Mouse (Mus musculus): ENCODE measurements at regions not wholly inside any gene's neighbourhood (a gene's known extent, or its start where the extent isn't known, plus 50 kb on each side); places are given as distances from the start of the nearest gene placed in this dataset.

- no peak overlapping the region for H3K4me3 ChIP-seq (ENCODE audit: low read depth, low read length)
- no peak overlapping the region for H3K4me2 ChIP-seq (ENCODE audit: low read depth, low read length, severe bottlenecking)
- ATAC-seq (replicated peaks; ENCODE audit: low FRiP score) (no peak), DNase-seq (ENCODE audit: low spot score) (no peak)
- H3K36me3 ChIP-seq (ENCODE audit: control insufficient read depth, insufficient read depth, low read length): no peaks in the 10 kb centered on the region
- no peaks in the 10 kb centered on the region for H3K27me3 ChIP-seq (ENCODE audit: control insufficient read depth, insufficient read depth, low read length)
- no peak overlapping the region for H3K27ac ChIP-seq (ENCODE audit: low read depth, low read length)
- H3K9ac ChIP-seq (ENCODE audit: low read length): no peak overlapping the region
- no peaks in the 10 kb centered on the region for H3K4me1 ChIP-seq (replicated peaks; ENCODE audit: control insufficient read depth, insufficient read depth, low read length)
- no peaks in the 10 kb centered on the region for H3K9me3 ChIP-seq (ENCODE audit: control insufficient read depth, low read length)
- 76% methylated on average over 2 of the region's 2 CpGs for WGBS
Measured at GRCm38 (mm10) chr7:136161526-136161925, 445.4 kb upstream of the Mki67 start.

GRCm38 (mm10) chr7:136164834-136165233, 448.7 kb upstream of the Mki67 start:
- WGBS: 94% methylated on average over 5 of the region's 5 CpGs
- ATAC-seq (replicated peaks; ENCODE audit: low FRiP score) (no peak), DNase-seq (ENCODE audit: low spot score) (no peak)
- Histone ChIP-seq H3K27me3 (ENCODE audit: control insufficient read depth, insufficient read depth, low read length) (no peaks in the 10 kb centered on the region), H3K4me3 (ENCODE audit: low read depth, low read length) (no peak overlapping the region), H3K4me1 (replicated peaks; ENCODE audit: control insufficient read depth, insufficient read depth, low read length) (no peaks in the 10 kb centered on the region), H3K27ac (ENCODE audit: low read depth, low read length) (no peak overlapping the region), H3K9me3 (ENCODE audit: control insufficient read depth, low read length) (no peaks in the 10 kb centered on the region), H3K4me2 (ENCODE audit: low read depth, low read length, severe bottlenecking) (no peak overlapping the region), H3K9ac (ENCODE audit: low read length) (no peak overlapping the region), H3K36me3 (ENCODE audit: control insufficient read depth, insufficient read depth, low read length) (no peaks in the 10 kb centered on the region)

GRCm38 (mm10) chr7:136169261-136169660, 453.1 kb upstream of the Mki67 start:
- Histone ChIP-seq H3K27ac (ENCODE audit: low read depth, low read length) (no peak overlapping the region), H3K9ac (ENCODE audit: low read length) (no peak overlapping the region), H3K36me3 (ENCODE audit: control insufficient read depth, insufficient read depth, low read length) (no peaks in the 10 kb centered on the region), H3K4me3 (ENCODE audit: low read depth, low read length) (no peak overlapping the region), H3K4me2 (ENCODE audit: low read depth, low read length, severe bottlenecking) (no peak overlapping the region), H3K27me3 (ENCODE audit: control insufficient read depth, insufficient read depth, low read length) (no peaks in the 10 kb centered on the region), H3K4me1 (replicated peaks; ENCODE audit: control insufficient read depth, insufficient read depth, low read length) (no peaks in the 10 kb centered on the region), H3K9me3 (ENCODE audit: control insufficient read depth, low read length) (no peaks in the 10 kb centered on the region)
- DNase-seq (ENCODE audit: low spot score): no peak
- 73% methylated on average over 3 of the region's 4 CpGs for WGBS
- no peak for ATAC-seq (replicated peaks; ENCODE audit: low FRiP score)

- Histone ChIP-seq H3K36me3 (ENCODE audit: control insufficient read depth, insufficient read depth, low read length) (no peaks in the 10 kb centered on the region), H3K27ac (ENCODE audit: low read depth, low read length) (no peak overlapping the region), H3K4me2 (ENCODE audit: low read depth, low read length, severe bottlenecking) (no peak overlapping the region), H3K9me3 (ENCODE audit: control insufficient read depth, low read length) (no peaks in the 10 kb centered on the region; the same call in 1 of the 2 replicates), H3K4me3 (ENCODE audit: low read depth, low read length) (no peak overlapping the region), H3K4me1 (replicated peaks; ENCODE audit: control insufficient read depth, insufficient read depth, low read length) (no peaks in the 10 kb centered on the region), H3K9ac (ENCODE audit: low read length) (no peak overlapping the region), H3K27me3 (ENCODE audit: control insufficient read depth, insufficient read depth, low read length) (no peaks in the 10 kb centered on the region)
- ATAC-seq (replicated peaks; ENCODE audit: low FRiP score) (no peak), DNase-seq (ENCODE audit: low spot score) (no peak)
Measured at GRCm38 (mm10) chr7:136176373-136176772, 460.2 kb upstream of the Mki67 start.

GRCm38 (mm10) chr7:136180996-136181395, 464.8 kb upstream of the Mki67 start:
- Histone ChIP-seq H3K4me1 (replicated peaks; ENCODE audit: control insufficient read depth, insufficient read depth, low read length) (no peaks in the 10 kb centered on the region), H3K27ac (ENCODE audit: low read depth, low read length) (no peak overlapping the region), H3K4me2 (ENCODE audit: low read depth, low read length, severe bottlenecking) (no peak overlapping the region), H3K36me3 (ENCODE audit: control insufficient read depth, insufficient read depth, low read length) (no peaks in the 10 kb centered on the region), H3K4me3 (ENCODE audit: low read depth, low read length) (no peak overlapping the region), H3K9ac (ENCODE audit: low read length) (no peak overlapping the region), H3K9me3 (ENCODE audit: control insufficient read depth, low read length) (no peaks in the 10 kb centered on the region; the same call in 1 of the 2 replicates), H3K27me3 (ENCODE audit: control insufficient read depth, insufficient read depth, low read length) (no peaks in the 10 kb centered on the region)
- 32% methylated on average over 6 of the region's 6 CpGs for WGBS
- DNase-seq (ENCODE audit: low spot score): no peak
- no peak for ATAC-seq (replicated peaks; ENCODE audit: low FRiP score)

- no peak for ATAC-seq (replicated peaks; ENCODE audit: low FRiP score)
Measured at GRCm38 (mm10) chr7:136182101-136182500, 465.9 kb upstream of the Mki67 start.

GRCm38 (mm10) chr7:136196424-136197160, 480.4 kb upstream of the Mki67 start:
- 73% methylated on average over 17 of the region's 17 CpGs for WGBS
- Histone ChIP-seq H3K9ac (ENCODE audit: low read length) (no peak overlapping the region), H3K4me1 (replicated peaks; ENCODE audit: control insufficient read depth, insufficient read depth, low read length) (0 out of 2 replicates have a peak, but pooled peaks cover 1% of the 10 kb centered on the region), H3K4me2 (ENCODE audit: low read depth, low read length, severe bottlenecking) (no peak overlapping the region), H3K4me3 (ENCODE audit: low read depth, low read length) (no peak overlapping the region), H3K36me3 (ENCODE audit: control insufficient read depth, insufficient read depth, low read length) (no peaks in the 10 kb centered on the region), H3K27me3 (ENCODE audit: control insufficient read depth, insufficient read depth, low read length) (no peaks in the 10 kb centered on the region), H3K9me3 (ENCODE audit: control insufficient read depth, low read length) (no peaks in the 10 kb centered on the region), H3K27ac (ENCODE audit: low read depth, low read length) (no peak overlapping the region)
- DNase-seq (ENCODE audit: low spot score) (no peak), ATAC-seq (replicated peaks; ENCODE audit: low FRiP score) (no peak)

More at GRCm38 (mm10) chr7:136182101-136182500, 465.9 kb upstream of the Mki67 start:
- Histone ChIP-seq H3K27ac (ENCODE audit: low read depth, low read length) (no peak overlapping the region), H3K4me2 (ENCODE audit: low read depth, low read length, severe bottlenecking) (no peak overlapping the region), H3K27me3 (ENCODE audit: control insufficient read depth, insufficient read depth, low read length) (no peaks in the 10 kb centered on the region), H3K36me3 (ENCODE audit: control insufficient read depth, insufficient read depth, low read length) (no peaks in the 10 kb centered on the region), H3K4me3 (ENCODE audit: low read depth, low read length) (no peak overlapping the region), H3K4me1 (replicated peaks; ENCODE audit: control insufficient read depth, insufficient read depth, low read length) (no peaks in the 10 kb centered on the region), H3K9me3 (ENCODE audit: control insufficient read depth, low read length) (no peaks in the 10 kb centered on the region; the same call in 1 of the 2 replicates), H3K9ac (ENCODE audit: low read length) (no peak overlapping the region)
- WGBS: 86% methylated on average over 5 of the region's 5 CpGs
- no peak for DNase-seq (ENCODE audit: low spot score)

GRCm38 (mm10) chr7:136208879-136209278, 492.7 kb upstream of the Mki67 start:
- Histone ChIP-seq H3K9ac (ENCODE audit: low read length) (no peak overlapping the region), H3K36me3 (ENCODE audit: control insufficient read depth, insufficient read depth, low read length) (no peaks in the 10 kb centered on the region), H3K4me3 (ENCODE audit: low read depth, low read length) (no peak overlapping the region), H3K4me1 (replicated peaks; ENCODE audit: control insufficient read depth, insufficient read depth, low read length) (peaks cover 6% of the 10 kb centered on the region), H3K27ac (ENCODE audit: low read depth, low read length) (no peak overlapping the region), H3K27me3 (ENCODE audit: control insufficient read depth, insufficient read depth, low read length) (peaks cover 33% of the 10 kb centered on the region), H3K4me2 (ENCODE audit: low read depth, low read length, severe bottlenecking) (no peak overlapping the region), H3K9me3 (ENCODE audit: control insufficient read depth, low read length) (no peaks in the 10 kb centered on the region)
- ATAC-seq (replicated peaks; ENCODE audit: low FRiP score) (peak; percentile 58; the same call in 1 of the 2 replicates), DNase-seq (ENCODE audit: low spot score) (peak; percentile 50)
- 40% methylated on average over 12 of the region's 12 CpGs for WGBS
